Mouse (Mus musculus) forebrain, embryonic 13.5 days (tissue): ENCODE data around the gene Ntan1. TPM values are rescaled to one million over a fixed set of nuclear protein-coding genes. Genes with fewer than 3 reads are reported as not detected.

ENCODE experiments used
- ATAC-seq: fragments of 200-750 bp; cut with Nextera tagmentation; 2 replicates; pipeline ENCODE4 v1.8.0; 2017
- H3K27ac ChIP-seq: fragments of 300-500 bp; sonication (generic); 2 replicates; pipeline ENCODE4 v1.5.1; 2015; ENCODE audit warnings: inconsistent platforms, mild to moderate bottlenecking, moderate library complexity
- H3K27me3 ChIP-seq: fragments of 300-500 bp; sonication (generic); 2 replicates; pipeline ENCODE4 v1.6.1; 2015; ENCODE audit warnings: mild to moderate bottlenecking, inconsistent platforms
- H3K36me3 ChIP-seq: fragments of 300-500 bp; sonication (generic); 2 replicates; pipeline ENCODE4 v1.6.1; 2015; ENCODE audit warnings: mild to moderate bottlenecking, inconsistent platforms; ENCODE audit not compliant: poor library complexity, severe bottlenecking
- H3K4me1 ChIP-seq: fragments of 300-500 bp; sonication (generic); 2 replicates; pipeline ENCODE4 v1.6.1; 2015; ENCODE audit warnings: inconsistent platforms
- H3K4me2 ChIP-seq: fragments of 300-500 bp; sonication (generic); 2 replicates; pipeline ENCODE4 v1.6.1; 2015; ENCODE audit warnings: inconsistent platforms, mild to moderate bottlenecking, moderate library complexity
- H3K4me3 ChIP-seq: fragments of 300-500 bp; sonication (generic); 2 replicates; pipeline ENCODE4 v1.5.1; 2015; ENCODE audit warnings: mild to moderate bottlenecking, inconsistent platforms
- H3K9ac ChIP-seq: fragments of 300-500 bp; sonication (generic); 2 replicates; pipeline ENCODE4 v1.6.1; 2015; ENCODE audit warnings: mild to moderate bottlenecking, inconsistent platforms
- H3K9me3 ChIP-seq: fragments of 300-500 bp; sonication (generic); replicated peaks from 2 replicates; pipeline ENCODE4 v1.6.1; 2016; ENCODE audit warnings: inconsistent platforms
- WGBS: fragments of 180-500 bp; shearing (Covaris S2); methylation state at CpG from one replicate; pipeline ENCODE4 v1.1.7; 2015; 5-methylcytosine and 5-hydroxymethylcytosine counted together
- polyA plus RNA-seq: library from polyadenylated mRNA; unstranded; fragments of >200 nt; fragmentation: Nextera tagmentation; extraction: Ambion mirVana; gene quantifications from 2 replicates; pipeline ENCODE4 v1.2.1, GENCODE M21; 2015

Ntan1 gene
- polyA plus RNA-seq, 1 experiment from 2014 or later, result 225 TPM

GRCm38 (mm10) chr16:13807616-13808015 lies 11.0 kb upstream of the Ntan1 start:
- WGBS, result 94% methylated on average over 4 of the region's 4 CpGs

GRCm38 (mm10) chr16:13808410-13808809 lies 10.2 kb upstream of the Ntan1 start:
- Histone ChIP-seq H3K9me3 (no peaks in the 10 kb centered on the region), H3K27me3 (no peaks in the 10 kb centered on the region), H3K9ac (no peak overlapping the region), H3K36me3 (peaks cover 95% of the 10 kb centered on the region), H3K4me1 (no peaks in the 10 kb centered on the region), H3K4me3 (no peak overlapping the region), H3K27ac (no peak overlapping the region), H3K4me2 (no peak overlapping the region)
- 94% methylated on average over 7 of the region's 7 CpGs for WGBS
- no peak for ATAC-seq

More at GRCm38 (mm10) chr16:13807616-13808015, 11.0 kb upstream of the Ntan1 start:
- Histone ChIP-seq H3K9me3 (no peaks in the 10 kb centered on the region), H3K9ac (no peak overlapping the region), H3K4me3 (no peak overlapping the region), H3K27me3 (no peaks in the 10 kb centered on the region), H3K36me3 (peaks cover 93% of the 10 kb centered on the region), H3K27ac (no peak overlapping the region), H3K4me2 (no peak overlapping the region), H3K4me1 (no peaks in the 10 kb centered on the region)
- no peak for ATAC-seq

GRCm38 (mm10) chr16:13812152-13812551 lies 6.5 kb upstream of the Ntan1 start:
- Histone ChIP-seq H3K4me2 (no peak overlapping the region), H3K4me1 (no peaks in the 10 kb centered on the region), H3K9me3 (no peaks in the 10 kb centered on the region), H3K27ac (no peak overlapping the region), H3K27me3 (no peaks in the 10 kb centered on the region), H3K4me3 (no peak overlapping the region), H3K36me3 (peaks cover 89% of the 10 kb centered on the region), H3K9ac (no peak overlapping the region)
- no peak for ATAC-seq
- 97% methylated on average over 6 of the region's 6 CpGs for WGBS

GRCm38 (mm10) chr16:13813200-13813599 lies 5.4 kb upstream of the Ntan1 start:
- no peak overlapping the region for H3K4me3 ChIP-seq
- no peak overlapping the region for H3K4me2 ChIP-seq
- H3K36me3 ChIP-seq, result peaks cover 82% of the 10 kb centered on the region
- H3K27me3 ChIP-seq, result no peaks in the 10 kb centered on the region
- H3K9ac ChIP-seq, result no peak overlapping the region
- ATAC-seq, result no peak
- WGBS, result 93% methylated on average over 3 of the region's 3 CpGs
- no peaks in the 10 kb centered on the region for H3K9me3 ChIP-seq
- H3K27ac ChIP-seq, result no peak overlapping the region
- no peaks in the 10 kb centered on the region for H3K4me1 ChIP-seq

GRCm38 (mm10) chr16:13819394-13819743 lies 724 bp downstream of the Ntan1 start:
- under 1% methylated on average over 36 of the region's 36 CpGs for WGBS
- H3K27me3 ChIP-seq, result no peaks in the 10 kb centered on the region
- H3K9me3 ChIP-seq, result no peaks in the 10 kb centered on the region
- H3K36me3 ChIP-seq, result peaks cover 28% of the 10 kb centered on the region
- H3K4me2 ChIP-seq, result peak overlapping the region; percentile 69
- peaks cover 14% of the 10 kb centered on the region for H3K4me1 ChIP-seq
- peak overlapping the region; percentile 78 for H3K4me3 ChIP-seq
- peak overlapping the region; percentile 97 for H3K27ac ChIP-seq
- ATAC-seq, result no peak; the same call in 1 of the 2 replicates
- H3K9ac ChIP-seq, result peak overlapping the region; percentile 91

GRCm38 (mm10) chr16:13819806-13820500 lies 1.3 kb downstream of the Ntan1 start:
- Histone ChIP-seq H3K4me2 (peak overlapping the region; percentile 69), H3K27ac (peak overlapping the region; percentile 97; the same call in 1 of the 2 replicates), H3K27me3 (no peaks in the 10 kb centered on the region), H3K4me1 (peaks cover 14% of the 10 kb centered on the region), H3K36me3 (peaks cover 23% of the 10 kb centered on the region), H3K9ac (peak overlapping the region; percentile 91), H3K4me3 (peak overlapping the region; percentile 78), H3K9me3 (no peaks in the 10 kb centered on the region)
- no peak for ATAC-seq
- 41% methylated on average over 12 of the region's 12 CpGs for WGBS

GRCm38 (mm10) chr16:13820771-13821170 lies 2.1 kb downstream of the Ntan1 start:
- Histone ChIP-seq H3K36me3 (peaks cover 15% of the 10 kb centered on the region), H3K4me2 (peak overlapping the region; percentile 69), H3K4me3 (peak overlapping the region; percentile 78; the same call in 1 of the 2 replicates), H3K4me1 (peaks cover 14% of the 10 kb centered on the region), H3K27ac (no peak overlapping the region), H3K9ac (no peak overlapping the region), H3K27me3 (no peaks in the 10 kb centered on the region), H3K9me3 (no peaks in the 10 kb centered on the region)
- no peak for ATAC-seq
- 95% methylated on average over 5 of the region's 5 CpGs for whole genome bisulfite sequencing

GRCm38 (mm10) chr16:13825781-13826490 lies 7.3 kb downstream of the Ntan1 start:
- H3K4me1 ChIP-seq, result peaks cover 2% of the 10 kb centered on the region
- H3K4me3 ChIP-seq, result no peak overlapping the region
- no peak overlapping the region for H3K9ac ChIP-seq
- H3K9me3 ChIP-seq, result no peaks in the 10 kb centered on the region
- H3K27me3 ChIP-seq, result no peaks in the 10 kb centered on the region
- peaks cover 45% of the 10 kb centered on the region for H3K36me3 ChIP-seq
- no peak for ATAC-seq
- WGBS, result 85% methylated on average over 7 of the region's 7 CpGs
- no peak overlapping the region for H3K4me2 ChIP-seq
- no peak overlapping the region for H3K27ac ChIP-seq

- Histone ChIP-seq H3K27ac (no peak overlapping the region), H3K4me1 (no peaks in the 10 kb centered on the region), H3K4me2 (no peak overlapping the region), H3K9me3 (no peaks in the 10 kb centered on the region), H3K9ac (no peak overlapping the region), H3K36me3 (peaks cover 48% of the 10 kb centered on the region), H3K27me3 (no peaks in the 10 kb centered on the region), H3K4me3 (no peak overlapping the region)
- WGBS, result 83% methylated on average over 4 of the region's 4 CpGs
- no peak for ATAC-seq
Observed at GRCm38 (mm10) chr16:13826511-13826910, 7.9 kb downstream of the Ntan1 start.

GRCm38 (mm10) chr16:13830444-13830843 lies 11.8 kb downstream of the Ntan1 start:
- Histone ChIP-seq H3K4me2 (no peak overlapping the region), H3K27me3 (no peaks in the 10 kb centered on the region), H3K9me3 (no peaks in the 10 kb centered on the region), H3K9ac (no peak overlapping the region), H3K36me3 (peaks cover 85% of the 10 kb centered on the region), H3K4me3 (no peak overlapping the region), H3K4me1 (no peaks in the 10 kb centered on the region), H3K27ac (no peak overlapping the region)
- no peak for ATAC-seq
- WGBS, result 90% methylated on average over 10 of the region's 10 CpGs

GRCm38 (mm10) chr16:13831606-13832005 lies 13.0 kb downstream of the Ntan1 start:
- Histone ChIP-seq H3K27ac (no peak overlapping the region), H3K27me3 (no peaks in the 10 kb centered on the region), H3K36me3 (peaks cover 97% of the 10 kb centered on the region), H3K4me1 (no peaks in the 10 kb centered on the region), H3K4me3 (no peak overlapping the region), H3K4me2 (no peak overlapping the region), H3K9me3 (no peaks in the 10 kb centered on the region), H3K9ac (no peak overlapping the region)
- ATAC-seq, result no peak
- WGBS, result 87% methylated on average over 5 of the region's 5 CpGs

GRCm38 (mm10) chr16:13834382-13834781 lies 15.7 kb downstream of the Ntan1 start:
- no peak for ATAC-seq
- peaks cover 96% of the 10 kb centered on the region for H3K36me3 ChIP-seq
- no peaks in the 10 kb centered on the region for H3K27me3 ChIP-seq
- H3K4me2 ChIP-seq, result no peak overlapping the region
- H3K27ac ChIP-seq, result no peak overlapping the region
- H3K9me3 ChIP-seq, result no peaks in the 10 kb centered on the region
- H3K4me3 ChIP-seq, result no peak overlapping the region
- H3K4me1 ChIP-seq, result no peaks in the 10 kb centered on the region
- H3K9ac ChIP-seq, result no peak overlapping the region
- WGBS, result 97% methylated on average over 5 of the region's 5 CpGs
